Mouse (Mus musculus): ENCODE measurements at regions not wholly inside any gene's neighbourhood (a gene's known extent, or its start where the extent isn't known, plus 50 kb on each side); places are given as distances from the start of the nearest gene placed in this dataset.

- TF ChIP-seq CTCF (IDR thresholded peaks at IDR 0.05; ENCODE audit: control insufficient read depth, insufficient read depth, low read length) (no peak), POLR2A (IDR thresholded peaks at IDR 0.05; ENCODE audit: borderline replicate concordance, control insufficient read depth, low read depth, low read length) (no peak)
These were observed 159.7 kb downstream of the Tm2d1 start for GRCm38 (mm10) chr4:98223429-98223828.
